ENCODE assay signal across 8 mouse cellular contexts in genomic region chr3:27466297-27466901, GRCm38 (mm10).
DNase-seq lines count a peak whose midpoint lies in the region; ATAC-seq lines count a peak whose summit lies in the region.

No protein-coding gene starts in this region.

- H3K9ac ChIP-seq in forebrain, embryonic 12.5 days: no peak overlapping the region
- no peak overlapping the region for H3K9ac ChIP-seq in forebrain, embryonic 11.5 days (ENCODE audit: low read length)

- peak; percentile 27; the same call in 1 of the 2 replicates for ATAC-seq in forebrain, embryonic 12.5 days (ENCODE audit: low FRiP score)
- ATAC-seq in forebrain, embryonic 11.5 days (replicated peaks; ENCODE audit: low FRiP score): no peak
- 0 out of 2 replicates have a peak, but pooled peaks have one; percentile 30 for ATAC-seq in granulocyte monocyte progenitor cell, adult 5-6 weeks (replicated peaks; ENCODE audit: poor library complexity, severe bottlenecking)

- no peak overlapping the region for H3K4me2 ChIP-seq in forebrain, embryonic 12.5 days
- no peak overlapping the region for H3K4me2 ChIP-seq in forebrain, embryonic 11.5 days (ENCODE audit: low read depth, low read length, severe bottlenecking)

- H3K4me1 ChIP-seq in forebrain, embryonic 12.5 days: no peaks in the 10 kb centered on the region
- no peaks in the 10 kb centered on the region for H3K4me1 ChIP-seq in forebrain, embryonic 11.5 days (replicated peaks; ENCODE audit: control insufficient read depth, insufficient read depth, low read length)

- 0 out of 2 replicates have a peak, but pooled peaks cover 10% of the 10 kb centered on the region for H3K36me3 ChIP-seq in forebrain, embryonic 12.5 days (replicated peaks)
- no peaks in the 10 kb centered on the region for H3K36me3 ChIP-seq in forebrain, embryonic 11.5 days (ENCODE audit: control insufficient read depth, insufficient read depth, low read length)

- WGBS in forebrain, embryonic 12.5 days: 78% methylated on average over 7 of the region's 7 CpGs
- 78% methylated on average over 7 of the region's 7 CpGs for WGBS in forebrain, embryonic 11.5 days

- H3K27ac ChIP-seq in forebrain, embryonic 12.5 days: no peak overlapping the region
- no peak overlapping the region for H3K27ac ChIP-seq in forebrain, embryonic 11.5 days (ENCODE audit: low read depth, low read length)

- DNase-seq in forebrain, embryonic 11.5 days (ENCODE audit: low spot score): no peak
- DNase-seq in urinary bladder, postnatal 14 days (ENCODE audit: low spot score): peak; percentile 44
- DNase-seq in urinary bladder, postnatal 25 days (ENCODE audit: low spot score): no peak
- DNase-seq in layer of hippocampus, adult 9-10 months (ENCODE audit: low spot score): peak; percentile 81
- DNase-seq in retina, embryonic 14.5 days (ENCODE audit: low spot score): peak; percentile 83
- DNase-seq in adrenal gland, adult 18-20 months (ENCODE audit: low spot score in 2 of 2): no peak

- no peak overlapping the region for H3K4me3 ChIP-seq in forebrain, embryonic 12.5 days (replicated peaks)
- no peak overlapping the region for H3K4me3 ChIP-seq in forebrain, embryonic 11.5 days (ENCODE audit: low read depth, low read length)

- H3K27me3 ChIP-seq in forebrain, embryonic 12.5 days: no peaks in the 10 kb centered on the region
- H3K27me3 ChIP-seq in forebrain, embryonic 11.5 days (ENCODE audit: control insufficient read depth, insufficient read depth, low read length): no peaks in the 10 kb centered on the region

- no peaks in the 10 kb centered on the region for H3K9me3 ChIP-seq in forebrain, embryonic 12.5 days
- no peaks in the 10 kb centered on the region for H3K9me3 ChIP-seq in forebrain, embryonic 11.5 days (ENCODE audit: control insufficient read depth, low read length)

Comparison
In these comparisons a context has a peak if more than half of its experiments do, and no peak if none do; other contexts are left out.
1. DNase-seq: peak in urinary bladder, postnatal 14 days (single experiment), layer of hippocampus, adult 9-10 months (single experiment) and retina, embryonic 14.5 days (single experiment); none in forebrain, embryonic 11.5 days (single experiment), urinary bladder, postnatal 25 days (single experiment) and adrenal gland, adult 18-20 months (0 of 2).